Mouse (Mus musculus) neural tube, embryonic 12.5 days (tissue): ENCODE data around the gene Ubr3. TPM values are rescaled to one million over a fixed set of nuclear protein-coding genes. Genes with fewer than 3 reads are reported as not detected.

Source experiments
- ATAC-seq: fragments of 200-750 bp; cut with Nextera tagmentation; 2 replicates; pipeline ENCODE4 v1.8.0; 2017; ENCODE audit warnings: low read depth, mild to moderate bottlenecking, moderate TSS enrichment, moderate library complexity; ENCODE audit not compliant: low FRiP score
- H3K27ac ChIP-seq: fragments of 300-500 bp; sonication (generic); 2 replicates; pipeline ENCODE4 v1.5.1; 2016
- H3K27me3 ChIP-seq: fragments of 300-500 bp; sonication (generic); replicated peaks from 2 replicates; pipeline ENCODE4 v1.6.1; 2016; ENCODE audit warnings: mild to moderate bottlenecking
- H3K36me3 ChIP-seq: fragments of 300-500 bp; sonication (generic); 2 replicates; pipeline ENCODE4 v1.6.1; 2016; ENCODE audit warnings: mild to moderate bottlenecking
- H3K4me1 ChIP-seq: fragments of 300-500 bp; sonication (generic); 2 replicates; pipeline ENCODE4 v1.6.1; 2016
- H3K4me2 ChIP-seq: fragments of 300-500 bp; sonication (generic); replicated peaks from 2 replicates; pipeline ENCODE4 v1.6.1; 2016; ENCODE audit warnings: mild to moderate bottlenecking
- H3K4me3 ChIP-seq: fragments of 300-500 bp; sonication (generic); 2 replicates; pipeline ENCODE4 v1.5.1; 2016
- H3K9ac ChIP-seq: fragments of 300-500 bp; sonication (generic); 2 replicates; pipeline ENCODE4 v1.6.1; 2016; ENCODE audit warnings: mild to moderate bottlenecking
- H3K9me3 ChIP-seq: fragments of 300-500 bp; sonication (generic); 2 replicates; pipeline ENCODE4 v1.6.1; 2016; ENCODE audit warnings: mild to moderate bottlenecking
- WGBS: fragments of 180-500 bp; shearing (Covaris S2); methylation state at CpG from one replicate; pipeline ENCODE4 v1.1.7; 2016; 5-methylcytosine and 5-hydroxymethylcytosine counted together
- polyA plus RNA-seq: library from polyadenylated mRNA; unstranded; fragments of >200 nt; fragmentation: Nextera tagmentation; extraction: Ambion mirVana; gene quantifications from 2 replicates; pipeline ENCODE4 v1.2.1, GENCODE M21; 2016

The Ubr3 gene
- polyA plus RNA-seq, 1 experiment from 2014 or later: 22.6 TPM

- H3K4me3 ChIP-seq: no peak overlapping the region
- no peak for ATAC-seq
- no peaks in the 10 kb centered on the region for H3K4me1 ChIP-seq
- WGBS: 83% methylated on average over 7 of the region's 7 CpGs
- H3K36me3 ChIP-seq: peaks cover 25% of the 10 kb centered on the region
- H3K27me3 ChIP-seq: no peaks in the 10 kb centered on the region
- no peaks in the 10 kb centered on the region for H3K9me3 ChIP-seq
- no peak overlapping the region for H3K9ac ChIP-seq
- no peak overlapping the region for H3K4me2 ChIP-seq
- H3K27ac ChIP-seq: no peak overlapping the region
Observed at GRCm38 (mm10) chr2:69999097-69999770, 102.2 kb downstream of the Ubr3 start.

- H3K27ac ChIP-seq: no peak overlapping the region
- no peak overlapping the region for H3K4me2 ChIP-seq
- no peak overlapping the region for H3K4me3 ChIP-seq
- H3K4me1 ChIP-seq: no peaks in the 10 kb centered on the region
- ATAC-seq: no peak
- peaks cover 27% of the 10 kb centered on the region for H3K36me3 ChIP-seq
- H3K9me3 ChIP-seq: no peaks in the 10 kb centered on the region
- H3K27me3 ChIP-seq: no peaks in the 10 kb centered on the region
- WGBS: 94% methylated on average over 6 of the region's 6 CpGs
- H3K9ac ChIP-seq: no peak overlapping the region
Observed at GRCm38 (mm10) chr2:70000316-70000715, 103.3 kb downstream of the Ubr3 start.

- no peak overlapping the region for H3K4me2 ChIP-seq
- peaks cover 19% of the 10 kb centered on the region for H3K36me3 ChIP-seq
- ATAC-seq: no peak
- H3K4me1 ChIP-seq: no peaks in the 10 kb centered on the region
- no peaks in the 10 kb centered on the region for H3K27me3 ChIP-seq
- H3K9me3 ChIP-seq: no peaks in the 10 kb centered on the region
- H3K4me3 ChIP-seq: no peak overlapping the region
- H3K9ac ChIP-seq: no peak overlapping the region
- 91% methylated on average over 2 of the region's 2 CpGs for WGBS
- no peak overlapping the region for H3K27ac ChIP-seq
Observed at GRCm38 (mm10) chr2:70006492-70006891, 109.4 kb downstream of the Ubr3 start.

GRCm38 (mm10) chr2:70012941-70013340 lies 115.9 kb downstream of the Ubr3 start:
- Histone ChIP-seq H3K4me2 (no peak overlapping the region), H3K27me3 (no peaks in the 10 kb centered on the region), H3K4me1 (no peaks in the 10 kb centered on the region), H3K9me3 (no peaks in the 10 kb centered on the region), H3K27ac (no peak overlapping the region), H3K9ac (no peak overlapping the region), H3K36me3 (peaks cover 31% of the 10 kb centered on the region), H3K4me3 (no peak overlapping the region)
- no peak for ATAC-seq
- 96% methylated on average over 8 of the region's 8 CpGs for WGBS

- H3K9me3 ChIP-seq: no peaks in the 10 kb centered on the region
- no peak overlapping the region for H3K27ac ChIP-seq
- H3K27me3 ChIP-seq: no peaks in the 10 kb centered on the region
- H3K4me1 ChIP-seq: no peaks in the 10 kb centered on the region
- no peak overlapping the region for H3K4me3 ChIP-seq
- no peak overlapping the region for H3K4me2 ChIP-seq
- no peak for ATAC-seq
- H3K36me3 ChIP-seq: peaks cover 48% of the 10 kb centered on the region
- 92% methylated on average over 6 of the region's 6 CpGs for WGBS
- no peak overlapping the region for H3K9ac ChIP-seq
Observed at GRCm38 (mm10) chr2:70018236-70018635, 121.2 kb downstream of the Ubr3 start.

- H3K9ac ChIP-seq: no peak overlapping the region
- ATAC-seq: no peak
- H3K27me3 ChIP-seq: no peaks in the 10 kb centered on the region
- WGBS: 89% methylated on average over 2 of the region's 2 CpGs
- H3K4me3 ChIP-seq: no peak overlapping the region
- no peaks in the 10 kb centered on the region for H3K4me1 ChIP-seq
- peaks cover 29% of the 10 kb centered on the region; the same call in 1 of the 2 replicates for H3K36me3 ChIP-seq
- H3K4me2 ChIP-seq: no peak overlapping the region
- H3K9me3 ChIP-seq: no peaks in the 10 kb centered on the region
- H3K27ac ChIP-seq: no peak overlapping the region
Observed at GRCm38 (mm10) chr2:70024454-70024853, 127.4 kb downstream of the Ubr3 start.

GRCm38 (mm10) chr2:70025711-70026110 lies 128.7 kb downstream of the Ubr3 start:
- 93% methylated on average over 5 of the region's 5 CpGs for WGBS
- no peaks in the 10 kb centered on the region for H3K4me1 ChIP-seq
- no peak overlapping the region for H3K4me2 ChIP-seq

GRCm38 (mm10) chr2:70031472-70031871 lies 134.4 kb downstream of the Ubr3 start:
- 88% methylated on average over 2 of the region's 2 CpGs for WGBS
- Histone ChIP-seq H3K27ac (no peak overlapping the region), H3K4me2 (no peak overlapping the region), H3K4me1 (no peaks in the 10 kb centered on the region), H3K27me3 (no peaks in the 10 kb centered on the region), H3K9me3 (no peaks in the 10 kb centered on the region), H3K9ac (no peak overlapping the region), H3K4me3 (no peak overlapping the region), H3K36me3 (0 out of 2 replicates have a peak, but pooled peaks cover 6% of the 10 kb centered on the region)
- ATAC-seq: no peak

More at GRCm38 (mm10) chr2:70025711-70026110, 128.7 kb downstream of the Ubr3 start:
- Histone ChIP-seq H3K9ac (no peak overlapping the region), H3K9me3 (no peaks in the 10 kb centered on the region), H3K36me3 (peaks cover 25% of the 10 kb centered on the region; the same call in 1 of the 2 replicates), H3K27me3 (no peaks in the 10 kb centered on the region), H3K4me3 (no peak overlapping the region), H3K27ac (no peak overlapping the region)
- no peak for ATAC-seq

GRCm38 (mm10) chr2:70034895-70035294 lies 137.8 kb downstream of the Ubr3 start:
- H3K9me3 ChIP-seq: no peaks in the 10 kb centered on the region
- H3K27me3 ChIP-seq: no peaks in the 10 kb centered on the region
- H3K27ac ChIP-seq: no peak overlapping the region
- H3K36me3 ChIP-seq: no peaks in the 10 kb centered on the region
- H3K4me2 ChIP-seq: no peak overlapping the region
- WGBS: 41% methylated on average over 5 of the region's 5 CpGs
- H3K9ac ChIP-seq: no peak overlapping the region
- no peak for ATAC-seq
- H3K4me3 ChIP-seq: no peak overlapping the region
- H3K4me1 ChIP-seq: no peaks in the 10 kb centered on the region; the same call in 1 of the 2 replicates

- H3K4me3 ChIP-seq: no peak overlapping the region
- 59% methylated on average over 1 of the region's 1 CpGs for WGBS
- no peaks in the 10 kb centered on the region; the same call in 1 of the 2 replicates for H3K4me1 ChIP-seq
- no peaks in the 10 kb centered on the region for H3K27me3 ChIP-seq
- H3K36me3 ChIP-seq: no peaks in the 10 kb centered on the region
- no peak overlapping the region for H3K27ac ChIP-seq
- no peaks in the 10 kb centered on the region for H3K9me3 ChIP-seq
- H3K9ac ChIP-seq: no peak overlapping the region
- no peak for ATAC-seq
- no peak overlapping the region for H3K4me2 ChIP-seq
Observed at GRCm38 (mm10) chr2:70035358-70035757, 138.3 kb downstream of the Ubr3 start.

- 81% methylated on average over 8 of the region's 8 CpGs for WGBS
- Histone ChIP-seq H3K9me3 (no peaks in the 10 kb centered on the region), H3K27me3 (no peaks in the 10 kb centered on the region), H3K4me2 (no peak overlapping the region), H3K4me1 (no peaks in the 10 kb centered on the region; the same call in 1 of the 2 replicates), H3K27ac (no peak overlapping the region), H3K36me3 (no peaks in the 10 kb centered on the region), H3K9ac (no peak overlapping the region), H3K4me3 (no peak overlapping the region)
- ATAC-seq: no peak
Observed at GRCm38 (mm10) chr2:70037221-70037620, 140.2 kb downstream of the Ubr3 start.

GRCm38 (mm10) chr2:70038752-70039151 lies 141.7 kb downstream of the Ubr3 start, which contains the start of gene Myo3b:
Gene Myo3b, plus strand, starts transcription at chr2:70039126.
- Histone ChIP-seq H3K27ac (no peak within 1 kb of the TSS), H3K4me2 (no peak within 1 kb of the TSS), H3K9ac (no peak within 1 kb of the TSS), H3K27me3 (no peaks in the 10 kb centered on the region), H3K9me3 (no peaks in the 10 kb centered on the region), H3K4me1 (no peaks in the 10 kb centered on the region; the same call in 1 of the 2 replicates), H3K36me3 (no peaks in the 10 kb centered on the region), H3K4me3 (no peak within 1 kb of the TSS)
- ATAC-seq: no peak
- 28% methylated on average over 7 of the region's 7 CpGs for whole genome bisulfite sequencing

GRCm38 (mm10) chr2:70044466-70044865 lies 147.4 kb downstream of the Ubr3 start:
- 35% methylated on average over 6 of the region's 6 CpGs for WGBS
- Histone ChIP-seq H3K9me3 (no peaks in the 10 kb centered on the region), H3K9ac (no peak overlapping the region), H3K4me2 (no peak overlapping the region), H3K4me1 (0 out of 2 replicates have a peak, but pooled peaks cover 8% of the 10 kb centered on the region), H3K27me3 (no peaks in the 10 kb centered on the region), H3K36me3 (no peaks in the 10 kb centered on the region), H3K27ac (no peak overlapping the region), H3K4me3 (no peak overlapping the region)
- no peak for ATAC-seq
